Mouse (Mus musculus): ENCODE data around the gene Tmem260. TPM values are rescaled to one million over a fixed set of nuclear protein-coding genes. Genes with fewer than 3 reads are reported as not detected.
A peak's percentile ranks its signal among the peaks of the same experiment; 100 is the strongest.
"Not testable (repeated sequence)": the region's sequence is repeated elsewhere in the genome, so short reads cannot be mapped to it uniquely, and the experiment has no call there.

The Tmem260 gene
- polyA plus RNA-seq, 1 experiment from 2014 or later = 17.5 TPM

GRCm38 (mm10) chr14:48453411-48453810 is 7.5 kb downstream of the Tmem260 start:
- no peak overlapping the region for H3K27ac ChIP-seq (replicated peaks)
- ATAC-seq (ENCODE audit: low FRiP score, low read depth) = no peak
- peaks cover 8% of the 10 kb centered on the region; the same call in 1 of the 2 replicates for H3K4me1 ChIP-seq (replicated peaks)
- no peak overlapping the region for H3K4me2 ChIP-seq
- 0 out of 2 replicates have a peak, but pooled peaks cover 5% of the 10 kb centered on the region for H3K36me3 ChIP-seq
- 69% methylated on average over 5 of the region's 5 CpGs for WGBS
- no peaks in the 10 kb centered on the region for H3K9me3 ChIP-seq
- no peaks in the 10 kb centered on the region for H3K27me3 ChIP-seq
- H3K9ac ChIP-seq = no peak overlapping the region
- no peak overlapping the region for H3K4me3 ChIP-seq

DNA sequence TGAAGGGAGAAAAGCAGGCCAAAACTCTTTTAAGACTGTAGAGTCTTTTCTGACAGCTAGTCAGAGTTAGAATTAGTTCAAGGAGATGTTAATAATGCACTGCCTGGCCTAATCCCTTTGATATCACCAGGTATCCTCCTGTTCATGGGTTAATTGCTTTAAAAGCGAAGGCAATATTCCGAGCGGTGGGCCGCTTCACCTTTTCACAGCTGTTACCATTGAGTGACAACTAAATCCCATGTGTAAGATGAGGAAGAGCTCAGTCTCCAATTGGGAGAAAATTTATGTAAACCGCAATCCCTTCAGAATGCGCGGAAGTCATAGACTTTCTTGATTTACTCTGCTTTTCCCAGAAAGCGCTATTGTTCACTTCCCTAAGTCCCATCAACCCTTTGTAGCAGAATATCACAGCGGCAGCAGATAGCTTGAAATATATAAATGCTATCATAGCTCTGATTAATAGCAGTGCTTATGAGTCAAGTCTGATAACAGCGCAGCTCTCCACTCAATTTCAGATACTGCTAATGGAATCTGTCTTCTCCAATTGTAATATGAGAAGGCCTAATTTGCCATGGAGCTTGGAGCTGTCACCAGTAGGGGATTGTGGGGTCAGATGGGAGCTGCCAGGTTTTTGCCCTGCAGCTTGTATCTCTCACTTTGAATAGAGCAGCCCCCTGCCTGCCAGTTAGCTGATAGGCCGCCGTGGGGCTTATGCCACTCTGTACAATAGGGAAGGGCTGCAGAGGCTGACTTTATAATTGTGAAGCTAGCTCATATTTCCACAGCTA is 10.6 kb downstream of the Tmem260 start:
- H3K9me3 ChIP-seq = no peaks in the 10 kb centered on the region
- no peaks in the 10 kb centered on the region for H3K27me3 ChIP-seq
- H3K4me2 ChIP-seq = no peak overlapping the region
- 54% methylated on average over 12 of the region's 12 CpGs for WGBS
- no peak overlapping the region for H3K9ac ChIP-seq
- peaks cover 8% of the 10 kb centered on the region; the same call in 1 of the 2 replicates for H3K4me1 ChIP-seq (replicated peaks)
- ATAC-seq (ENCODE audit: low FRiP score, low read depth) = peak; percentile 86
- H3K36me3 ChIP-seq = 0 out of 2 replicates have a peak, but pooled peaks cover 5% of the 10 kb centered on the region
- H3K27ac ChIP-seq (replicated peaks) = no peak overlapping the region
- no peak overlapping the region for H3K4me3 ChIP-seq

DNA sequence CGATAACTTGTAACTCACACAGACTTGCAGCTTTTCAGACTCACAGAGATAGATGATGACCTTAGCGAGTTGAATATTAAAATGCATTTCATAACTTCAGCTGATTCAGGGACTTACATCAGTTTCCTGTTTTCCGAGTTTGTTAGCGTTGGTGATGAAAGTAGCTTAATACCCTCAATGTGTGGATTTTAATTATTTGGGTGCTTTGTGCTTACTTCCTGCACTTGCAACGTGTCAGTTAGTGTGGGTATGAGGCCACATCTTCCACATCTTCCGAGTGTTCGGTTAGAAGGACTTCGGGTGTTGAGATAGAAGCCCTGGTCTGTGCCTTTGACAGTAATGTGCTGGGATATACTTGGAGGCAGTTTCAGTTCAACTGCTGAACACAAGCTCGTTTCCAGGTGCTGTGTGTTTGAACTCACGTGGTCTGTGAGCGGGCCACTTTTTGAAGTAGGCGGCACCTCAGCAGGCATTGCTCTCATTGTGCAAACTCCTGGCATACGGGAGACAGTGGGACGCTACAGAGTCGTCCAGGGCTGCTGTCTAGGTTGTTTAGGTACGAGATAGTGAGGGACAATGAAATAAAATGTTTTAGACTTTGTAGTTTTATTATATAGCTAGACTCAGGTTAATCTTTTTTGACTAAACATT is 11.5 kb downstream of the Tmem260 start:
- Histone ChIP-seq H3K4me1 (replicated peaks) (peaks cover 8% of the 10 kb centered on the region; the same call in 1 of the 2 replicates), H3K9me3 (no peaks in the 10 kb centered on the region), H3K27ac (replicated peaks) (no peak overlapping the region), H3K27me3 (no peaks in the 10 kb centered on the region), H3K9ac (no peak overlapping the region), H3K4me3 (no peak overlapping the region), H3K4me2 (no peak overlapping the region), H3K36me3 (0 out of 2 replicates have a peak, but pooled peaks cover 5% of the 10 kb centered on the region)
- WGBS = 86% methylated on average over 16 of the region's 16 CpGs
- no peak for ATAC-seq (ENCODE audit: low FRiP score, low read depth)

GRCm38 (mm10) chr14:48458901-48459300 is 13.0 kb downstream of the Tmem260 start:
- Histone ChIP-seq H3K27me3 (no peaks in the 10 kb centered on the region), H3K4me3 (no peak overlapping the region), H3K27ac (replicated peaks) (no peak overlapping the region), H3K36me3 (0 out of 2 replicates have a peak, but pooled peaks cover 2% of the 10 kb centered on the region), H3K9ac (no peak overlapping the region), H3K4me2 (no peak overlapping the region), H3K4me1 (replicated peaks) (peaks cover 8% of the 10 kb centered on the region; the same call in 1 of the 2 replicates), H3K9me3 (no peaks in the 10 kb centered on the region)
- 89% methylated on average over 9 of the region's 9 CpGs for WGBS
- no peak for ATAC-seq (ENCODE audit: low FRiP score, low read depth)

DNA sequence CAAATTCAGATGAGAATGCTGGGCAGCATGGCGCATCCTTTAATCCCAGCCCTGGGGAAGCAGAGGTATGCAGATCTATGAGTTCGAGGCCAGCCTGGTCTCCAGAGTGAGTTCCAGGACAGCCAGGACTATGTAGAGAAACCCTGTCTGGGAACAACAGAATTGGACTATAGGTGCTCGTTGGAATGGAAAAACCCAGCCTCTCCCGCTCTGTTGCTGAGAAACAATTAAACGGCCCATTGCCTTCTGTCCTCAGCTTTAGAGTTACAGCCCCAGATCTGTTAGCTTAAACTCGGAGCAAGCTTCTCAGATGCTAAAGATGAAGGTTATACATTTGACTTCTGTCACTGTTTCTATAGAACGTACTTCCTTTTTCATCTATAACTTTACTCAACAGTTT is 22.4 kb downstream of the Tmem260 start:
- no peaks in the 10 kb centered on the region for H3K27me3 ChIP-seq
- ATAC-seq (ENCODE audit: low FRiP score, low read depth) = no peak
- no peak overlapping the region for H3K4me3 ChIP-seq
- no peaks in the 10 kb centered on the region; the same call in 1 of the 2 replicates for H3K36me3 ChIP-seq
- H3K4me2 ChIP-seq = no peak overlapping the region
- H3K9me3 ChIP-seq = no peaks in the 10 kb centered on the region
- H3K27ac ChIP-seq (replicated peaks) = no peak overlapping the region
- no peak overlapping the region for H3K9ac ChIP-seq
- 45% methylated on average over 7 of the region's 7 CpGs for WGBS
- H3K4me1 ChIP-seq (replicated peaks) = no peaks in the 10 kb centered on the region

DNA sequence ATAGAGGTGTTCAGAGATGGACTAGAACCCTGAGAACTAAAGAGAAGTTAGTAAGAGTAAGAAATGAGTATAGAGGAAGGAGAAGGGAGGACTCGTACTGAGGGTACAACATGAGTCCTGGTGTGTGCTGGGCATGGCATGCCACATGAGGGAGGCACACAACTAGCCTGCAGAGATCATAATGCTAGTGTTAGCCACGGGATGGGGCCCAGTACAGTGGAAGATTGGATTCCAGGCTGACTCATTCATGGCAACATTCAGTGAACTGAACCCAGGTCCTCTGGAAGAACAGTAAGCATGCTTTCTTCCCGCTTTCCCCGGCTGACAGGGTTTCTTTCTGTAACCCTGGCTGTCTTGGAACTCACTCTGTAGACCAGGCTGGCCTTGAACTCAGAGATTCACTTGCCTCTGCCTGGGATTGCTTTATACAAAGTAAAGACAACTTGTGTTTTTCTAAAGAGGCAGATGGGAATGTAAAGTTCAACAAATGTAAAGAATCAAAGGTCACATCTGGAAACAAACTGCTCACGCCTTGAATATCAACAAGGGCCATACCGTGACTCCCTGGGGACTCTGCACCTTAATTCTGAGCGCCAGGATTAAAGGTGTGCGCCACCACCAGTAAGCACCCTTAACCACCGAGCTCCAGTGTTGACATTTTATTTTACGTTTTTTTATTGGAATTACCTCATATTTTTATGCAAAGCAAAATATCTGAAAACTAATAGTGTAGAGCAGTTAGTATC is 25.0 kb downstream of the Tmem260 start:
- no peak for ATAC-seq (ENCODE audit: low FRiP score, low read depth)
- H3K4me1 ChIP-seq (replicated peaks) = no peaks in the 10 kb centered on the region
- H3K4me3 ChIP-seq = no peak overlapping the region
- no peak overlapping the region for H3K27ac ChIP-seq (replicated peaks)
- H3K4me2 ChIP-seq = no peak overlapping the region
- no peaks in the 10 kb centered on the region; the same call in 1 of the 2 replicates for H3K36me3 ChIP-seq
- H3K9me3 ChIP-seq = no peaks in the 10 kb centered on the region
- H3K9ac ChIP-seq = no peak overlapping the region
- WGBS = 91% methylated on average over 10 of the region's 10 CpGs
- no peaks in the 10 kb centered on the region for H3K27me3 ChIP-seq

DNA sequence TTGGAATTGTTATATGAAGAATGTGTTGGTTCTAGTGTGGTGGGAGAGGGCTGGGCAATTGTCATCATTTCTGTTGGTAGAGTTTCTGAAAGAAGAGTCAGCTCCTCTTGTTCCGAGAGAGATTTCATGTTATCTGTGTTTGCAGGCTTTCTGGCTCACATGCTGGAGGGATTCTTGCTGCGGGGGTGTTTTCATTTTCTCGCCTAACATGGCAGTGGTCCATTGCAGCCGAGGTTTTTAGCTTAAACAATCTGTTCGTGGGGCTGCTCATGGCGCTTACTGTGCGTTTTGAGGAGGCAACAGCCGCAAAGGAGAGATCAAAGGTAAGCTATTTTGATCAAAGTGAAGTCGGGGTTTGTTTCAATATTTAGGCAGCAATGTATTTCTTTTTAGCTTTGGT is 26.3 kb downstream of the Tmem260 start:
- no peak overlapping the region for H3K4me3 ChIP-seq
- H3K9me3 ChIP-seq = no peaks in the 10 kb centered on the region
- H3K4me1 ChIP-seq (replicated peaks) = no peaks in the 10 kb centered on the region
- no peaks in the 10 kb centered on the region for H3K36me3 ChIP-seq
- H3K27ac ChIP-seq (replicated peaks) = no peak overlapping the region
- no peak overlapping the region for H3K4me2 ChIP-seq
- WGBS = 91% methylated on average over 9 of the region's 9 CpGs
- H3K27me3 ChIP-seq = no peaks in the 10 kb centered on the region
- no peak for ATAC-seq (ENCODE audit: low FRiP score, low read depth)
- H3K9ac ChIP-seq = no peak overlapping the region

DNA sequence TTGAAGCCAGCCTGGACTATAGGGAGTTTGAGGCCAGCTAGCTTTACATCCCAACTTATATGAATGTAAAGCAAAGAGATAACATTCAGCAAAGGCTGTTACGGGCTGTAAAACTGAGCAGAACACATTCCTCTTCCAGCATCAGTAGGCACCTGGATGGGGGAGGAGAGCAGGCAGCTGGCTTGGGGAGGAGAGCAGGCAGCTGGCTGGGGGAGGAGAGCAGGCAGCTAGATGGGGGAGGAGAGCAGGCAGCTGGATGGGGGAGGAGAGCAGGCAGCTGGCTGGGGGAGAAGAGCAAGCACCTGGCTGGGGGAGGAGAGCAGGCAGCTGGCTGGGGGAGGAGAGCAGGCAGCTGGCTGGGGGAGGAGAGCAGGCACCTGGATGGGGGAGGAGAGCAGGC is 29.4 kb downstream of the Tmem260 start:
- no peak for ATAC-seq (ENCODE audit: low FRiP score, low read depth)
- H3K36me3 ChIP-seq = peaks cover 14% of the 10 kb centered on the region
- H3K27me3 ChIP-seq = no peaks in the 10 kb centered on the region
- no peak overlapping the region for H3K4me2 ChIP-seq
- H3K27ac ChIP-seq (replicated peaks) = no peak overlapping the region
- H3K4me1 ChIP-seq (replicated peaks) = no peaks in the 10 kb centered on the region
- no peak overlapping the region for H3K9ac ChIP-seq
- no peak overlapping the region for H3K4me3 ChIP-seq
- H3K9me3 ChIP-seq = no peaks in the 10 kb centered on the region
- 88% methylated on average over 1 of the region's 1 CpGs for WGBS

DNA sequence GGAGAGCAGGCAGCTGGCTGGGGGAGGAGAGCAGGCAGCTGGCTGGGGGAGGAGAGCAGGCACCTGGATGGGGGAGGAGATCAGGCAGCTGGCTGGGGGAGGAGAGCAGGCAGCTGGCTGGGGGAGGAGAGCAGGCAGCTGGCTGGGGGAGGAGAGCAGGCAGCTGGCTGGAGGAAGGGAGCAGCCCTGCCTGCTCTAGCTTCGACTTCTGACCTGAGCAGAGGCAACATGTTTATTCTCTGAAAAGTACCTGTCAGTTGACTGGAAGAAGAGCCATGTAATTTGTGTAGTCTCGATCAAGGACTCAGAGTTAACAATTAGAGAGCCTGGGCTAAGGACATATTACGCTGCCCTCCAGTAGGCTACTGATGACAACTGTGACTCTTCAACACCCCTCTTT is 29.9 kb downstream of the Tmem260 start:
- H3K27ac ChIP-seq (replicated peaks); ATAC-seq (ENCODE audit: low FRiP score, low read depth); H3K27me3 ChIP-seq; H3K9me3 ChIP-seq; H3K4me2 ChIP-seq; H3K9ac ChIP-seq; H3K4me1 ChIP-seq (replicated peaks); H3K4me3 ChIP-seq: not testable (repeated sequence)
- WGBS = 84% methylated on average over 3 of the region's 3 CpGs
- peaks cover 15% of the 10 kb centered on the region for H3K36me3 ChIP-seq

- no peaks in the 10 kb centered on the region for H3K9me3 ChIP-seq
- WGBS = 69% methylated on average over 8 of the region's 8 CpGs
- no peak overlapping the region for H3K4me2 ChIP-seq
- ATAC-seq (ENCODE audit: low FRiP score, low read depth) = no peak
- H3K36me3 ChIP-seq = peaks cover 15% of the 10 kb centered on the region
- H3K4me3 ChIP-seq = no peak overlapping the region
- H3K27me3 ChIP-seq = no peaks in the 10 kb centered on the region
- no peaks in the 10 kb centered on the region for H3K4me1 ChIP-seq (replicated peaks)
- no peak overlapping the region for H3K9ac ChIP-seq
- H3K27ac ChIP-seq (replicated peaks) = no peak overlapping the region
Measured at GRCm38 (mm10) chr14:48476278-48476677, 30.4 kb downstream of the Tmem260 start.

DNA sequence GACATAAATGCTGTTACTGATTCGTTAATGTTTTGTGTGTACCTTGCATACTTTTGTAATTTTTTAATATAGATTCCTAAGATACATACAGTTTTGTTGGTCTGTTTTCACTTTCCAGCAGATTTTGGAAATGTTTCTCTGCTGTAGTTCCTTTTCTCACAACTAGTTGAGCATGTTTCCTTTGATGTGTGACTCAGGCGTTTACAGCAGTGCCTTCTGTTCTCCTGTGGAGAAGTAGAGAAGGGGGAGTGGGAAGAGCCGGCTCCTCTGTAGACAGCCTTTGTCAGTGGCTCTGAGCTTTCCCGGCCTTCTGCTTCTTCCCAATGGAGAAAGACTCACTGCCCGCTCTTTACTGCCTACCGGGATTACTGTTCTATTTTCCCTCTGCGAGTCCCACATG is 35.7 kb downstream of the Tmem260 start:
- Histone ChIP-seq H3K4me3 (no peak overlapping the region), H3K9me3 (no peaks in the 10 kb centered on the region), H3K27me3 (no peaks in the 10 kb centered on the region), H3K9ac (no peak overlapping the region), H3K36me3 (peaks cover 16% of the 10 kb centered on the region), H3K4me1 (replicated peaks) (no peaks in the 10 kb centered on the region), H3K27ac (replicated peaks) (no peak overlapping the region), H3K4me2 (no peak overlapping the region)
- WGBS = 41% methylated on average over 7 of the region's 7 CpGs
- no peak for ATAC-seq (ENCODE audit: low FRiP score, low read depth)

- Histone ChIP-seq H3K9ac (no peak overlapping the region), H3K4me3 (no peak overlapping the region), H3K27ac (replicated peaks) (no peak overlapping the region), H3K36me3 (peaks cover 16% of the 10 kb centered on the region), H3K4me2 (no peak overlapping the region), H3K27me3 (no peaks in the 10 kb centered on the region), H3K4me1 (replicated peaks) (no peaks in the 10 kb centered on the region), H3K9me3 (no peaks in the 10 kb centered on the region)
- 89% methylated on average over 6 of the region's 6 CpGs for WGBS
- ATAC-seq (ENCODE audit: low FRiP score, low read depth) = no peak
Measured at GRCm38 (mm10) chr14:48482762-48483161, 36.8 kb downstream of the Tmem260 start.
